Mouse (Mus musculus) layer of hippocampus, adult 9-10 months (tissue): ENCODE data around the gene Gm49358.

Experiments
- DNase-seq: peaks from one replicate; pipeline ENCODE4 v3.0.0; 2022; ENCODE audit warnings: low spot score

Gm49358 gene

GRCm38 (mm10) chr10:86872591-86872990 is 108.8 kb downstream of the Gm49358 start:
- DNase-seq, result no peak

- DNase-seq, result no peak
Measured at GRCm38 (mm10) chr10:86878721-86879120, 114.9 kb downstream of the Gm49358 start.

- no peak for DNase-seq
Measured at GRCm38 (mm10) chr10:86880071-86880806, 116.5 kb downstream of the Gm49358 start.

GRCm38 (mm10) chr10:86881448-86881847 is 117.7 kb downstream of the Gm49358 start:
- no peak for DNase-seq
